Mouse (Mus musculus) heart, adult 2 months (tissue): Measurements from ENCODE around the gene Galntl6.

Source experiments
- CTCF ChIP-seq: fragments of 200-600 bp; IDR thresholded peaks from 2 replicates; pipeline ENCODE4 v1.8.1; 2022; ENCODE audit warnings: antibody characterized with exemption, mild to moderate bottlenecking, moderate library complexity
- POLR2A ChIP-seq: fragments of 200-500 bp; IDR thresholded peaks from 2 replicates; pipeline ENCODE4 v1.6.1; 2011; ENCODE audit warnings: mild to moderate bottlenecking, low read depth, low read length, control low read depth; ENCODE audit not compliant: insufficient read depth

- TF ChIP-seq CTCF: no peak
- TF ChIP-seq POLR2A: no peak
These were observed 377.8 kb downstream of the Galntl6 start for GRCm38 (mm10) chr8:58534631-58535030.
